Mouse (Mus musculus) brain, embryonic 18.5 days (tissue): ENCODE measurements around the gene Zdhhc7.

ENCODE experiments used
- DNase-seq: peaks from one replicate; pipeline ENCODE4 v3.0.0-alpha.2; 2012; ENCODE audit warnings: low read depth, low spot score

Gene Zdhhc7

DNA sequence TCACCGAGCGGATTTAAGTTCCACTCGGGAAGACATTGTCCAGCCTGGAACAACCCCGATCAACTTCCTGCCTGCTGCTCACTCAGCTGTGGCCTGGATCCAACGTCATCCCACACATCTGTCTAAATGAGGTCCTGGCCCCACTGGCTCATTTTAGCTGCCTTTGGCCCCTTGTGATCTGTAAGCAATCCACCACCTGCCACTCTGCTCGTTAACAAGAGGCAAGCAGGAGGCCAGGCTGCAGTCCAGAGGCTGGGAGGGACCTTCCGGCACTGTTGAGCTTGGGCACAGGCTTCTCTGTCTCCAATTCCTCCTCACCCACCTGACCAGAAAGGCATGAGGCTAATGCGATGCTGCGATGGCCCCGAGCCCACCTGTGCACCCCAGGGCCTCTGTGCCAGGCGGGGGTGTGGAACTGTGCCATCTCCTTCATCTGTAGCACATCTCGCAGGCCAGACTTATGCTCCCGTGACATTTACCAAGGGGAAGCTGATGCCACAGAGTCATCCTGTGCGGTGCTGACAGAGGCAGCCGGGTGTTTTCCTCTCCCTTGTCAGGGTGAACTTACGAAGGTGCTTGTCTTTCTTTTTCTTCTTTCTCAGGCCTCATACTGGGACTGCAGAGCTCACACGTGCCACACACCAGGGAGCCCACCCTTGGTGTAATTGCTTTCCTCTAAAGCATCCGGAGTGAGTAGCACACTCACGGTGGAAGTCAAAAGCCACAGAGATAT, 33.2 kb downstream of the Zdhhc7 start:
- DNase-seq: no peak

DNA sequence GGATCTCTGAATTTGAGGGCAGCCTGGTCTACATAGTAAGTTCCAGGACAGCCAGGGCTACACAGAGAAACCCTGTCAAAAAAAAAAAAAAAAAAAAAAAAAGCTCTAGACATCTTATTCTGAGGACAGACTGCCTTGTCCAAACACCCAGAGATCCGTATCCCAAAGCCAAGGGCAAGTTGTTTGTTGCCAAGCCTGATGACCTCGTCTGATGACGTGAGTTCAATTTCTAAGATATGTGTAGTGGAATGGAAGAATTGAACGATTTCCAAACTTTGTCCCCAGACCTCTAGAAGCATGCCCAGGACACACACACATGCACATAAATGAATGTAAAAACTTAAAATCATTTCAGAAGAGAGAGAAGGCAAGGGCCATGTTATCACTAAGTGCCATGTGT, 35.1 kb downstream of the Zdhhc7 start:
- DNase-seq: no peak

DNA sequence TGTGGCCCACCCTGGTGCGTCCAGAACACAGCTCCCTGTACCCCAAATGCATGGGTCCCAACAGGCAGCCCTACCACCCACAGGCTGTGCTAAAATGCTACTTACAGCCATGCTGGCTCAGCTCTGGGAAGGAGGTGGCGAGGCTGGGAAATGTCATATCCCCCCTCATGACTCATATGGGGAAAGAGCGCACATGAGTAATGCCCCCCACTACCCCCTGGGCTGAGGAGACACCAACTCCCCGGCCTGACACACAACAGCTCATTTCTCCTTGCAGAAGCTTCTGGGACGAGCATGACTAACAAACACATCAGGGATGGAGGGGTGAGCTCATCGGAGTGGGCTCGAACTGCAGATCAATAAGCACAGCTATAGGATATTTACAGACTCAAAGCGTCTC, 35.7 kb downstream of the Zdhhc7 start:
- no peak for DNase-seq

DNA sequence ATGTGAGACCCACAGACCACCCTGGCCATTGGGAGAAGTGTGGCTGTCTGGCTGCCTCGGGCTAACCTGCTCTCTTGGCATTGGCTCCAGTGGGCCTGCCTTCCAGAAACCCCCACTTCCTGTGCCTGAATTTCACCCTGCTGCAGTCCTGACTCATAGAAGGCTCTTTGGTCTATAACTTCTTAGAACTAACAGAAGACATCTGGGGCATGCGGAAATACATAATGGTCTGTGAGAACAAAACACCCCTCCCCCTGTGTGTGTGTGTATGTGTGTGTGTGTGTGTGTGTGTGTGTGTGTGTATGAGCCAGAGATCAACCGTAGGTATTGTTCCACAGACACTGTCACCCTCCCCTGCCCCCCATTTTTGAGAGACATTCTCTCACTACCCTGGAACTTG, 38.0 kb downstream of the Zdhhc7 start:
- DNase-seq: no peak

DNA sequence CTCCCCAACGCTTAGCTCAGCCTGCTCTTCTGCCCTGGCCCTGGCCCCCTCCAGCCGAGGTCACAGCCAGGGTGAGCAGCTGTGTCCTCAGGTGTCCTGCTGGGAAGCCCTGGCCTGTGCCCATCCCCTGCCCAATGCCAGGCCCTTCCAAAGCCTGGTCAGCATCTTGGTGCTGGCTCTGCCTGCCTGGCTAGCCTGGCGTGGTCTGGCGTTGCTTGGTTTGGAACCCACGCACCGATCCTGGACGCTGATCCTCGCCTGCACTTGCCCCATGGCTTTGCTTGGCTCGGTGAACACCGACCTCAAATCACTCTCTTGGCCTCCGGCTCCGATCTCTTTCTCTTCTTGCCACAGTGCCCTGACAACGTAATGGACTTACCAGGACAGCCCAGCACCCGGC, 38.5 kb downstream of the Zdhhc7 start:
- no peak for DNase-seq

DNA sequence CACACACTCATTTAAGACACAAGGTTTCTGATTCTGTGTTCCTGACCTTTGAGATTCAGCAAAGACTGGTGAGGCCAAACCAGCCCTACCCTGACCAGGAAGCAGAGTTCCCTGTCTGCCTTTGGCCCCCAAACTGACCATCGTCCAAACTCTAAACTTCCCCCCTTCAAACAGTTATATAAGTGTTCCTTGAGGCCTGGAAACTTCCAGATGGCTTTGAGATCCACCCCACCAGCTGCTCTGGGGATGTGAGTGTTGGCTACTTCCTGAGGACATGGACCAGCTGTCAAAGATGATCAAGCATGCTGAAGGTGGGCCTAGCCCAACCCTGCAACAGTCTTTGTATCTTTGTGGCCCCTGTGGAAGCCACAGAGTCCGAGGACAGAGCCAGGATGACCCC, 44.2 kb downstream of the Zdhhc7 start:
- no peak for DNase-seq

DNA sequence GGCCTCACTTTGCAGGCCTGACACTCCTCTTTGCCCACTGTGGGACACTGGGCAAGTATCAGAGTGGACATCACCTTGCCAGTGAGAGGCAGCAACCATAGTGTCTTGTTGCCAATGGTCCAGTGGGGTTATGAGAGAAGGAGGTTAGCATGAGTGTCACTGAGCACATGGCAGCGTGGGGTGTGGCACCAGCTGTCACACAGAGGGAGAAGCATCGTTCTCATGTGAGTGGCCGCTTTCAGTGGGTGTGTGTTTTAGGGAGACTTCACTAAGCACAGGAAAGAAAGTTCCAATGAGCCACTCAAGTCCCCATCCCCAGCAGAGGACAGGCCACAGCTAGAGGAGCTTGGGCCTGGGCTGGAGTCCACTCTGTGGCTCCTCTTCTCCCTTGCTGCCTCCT, 46.4 kb downstream of the Zdhhc7 start:
- no peak for DNase-seq

DNA sequence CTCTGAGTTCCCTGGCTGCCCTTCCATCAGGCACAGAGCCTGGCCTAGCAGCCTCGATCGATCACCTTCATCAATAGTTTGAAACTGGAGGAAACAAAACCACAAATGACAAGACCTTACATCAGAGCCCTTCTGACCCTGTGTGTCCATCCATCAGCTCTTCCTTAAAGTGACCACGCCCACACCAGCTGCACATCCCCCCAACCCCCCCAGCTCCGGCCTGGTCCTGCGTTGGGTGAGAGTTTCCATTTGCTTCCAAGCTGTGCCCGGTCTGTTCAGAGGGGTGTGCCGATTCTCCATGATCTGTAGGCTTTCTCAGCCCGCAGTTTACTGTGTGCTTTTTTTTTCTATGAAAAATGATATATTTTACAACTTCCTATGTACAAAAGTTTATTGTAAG, 49.0 kb downstream of the Zdhhc7 start:
- no peak for DNase-seq

DNA sequence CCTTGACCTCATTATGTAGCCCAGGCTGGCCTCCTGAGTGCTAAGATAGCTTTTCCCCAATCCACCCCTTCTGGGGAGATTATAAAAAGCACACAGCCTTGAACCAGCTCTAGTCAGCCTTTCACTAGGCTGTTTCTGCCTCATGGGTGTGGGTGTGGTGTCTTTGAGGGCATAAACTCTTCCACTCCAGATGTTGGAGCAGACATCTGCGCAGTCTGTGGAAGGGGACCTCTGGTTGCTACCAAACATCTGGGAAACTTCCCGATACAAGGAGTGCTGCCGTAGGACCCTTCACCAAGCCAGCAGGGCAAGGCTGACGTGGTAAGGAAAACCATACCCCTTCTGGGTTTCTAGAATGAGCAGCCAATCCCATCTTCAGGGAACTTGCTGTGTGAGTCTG, 49.4 kb downstream of the Zdhhc7 start:
- no peak for DNase-seq

DNA sequence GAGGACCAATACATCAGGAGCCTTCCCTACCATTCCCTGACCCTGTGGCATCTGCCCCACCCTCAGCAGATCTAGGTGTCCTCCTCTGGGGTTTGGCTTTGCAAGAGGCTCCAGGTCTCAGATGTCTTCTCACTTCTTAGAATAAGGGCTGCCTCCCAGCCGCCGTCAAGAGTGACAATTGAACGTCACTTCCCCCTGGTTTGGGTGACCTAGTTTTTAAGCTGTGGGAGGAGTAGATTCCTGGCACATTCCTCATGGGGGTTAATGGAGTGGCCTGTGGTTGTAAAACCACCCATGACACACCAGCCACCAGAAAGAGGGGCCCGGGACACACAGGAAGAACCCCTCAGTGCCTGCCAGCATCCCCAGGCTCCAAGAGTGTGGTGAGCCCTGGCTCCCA, 50.3 kb downstream of the Zdhhc7 start:
- no peak for DNase-seq

DNA sequence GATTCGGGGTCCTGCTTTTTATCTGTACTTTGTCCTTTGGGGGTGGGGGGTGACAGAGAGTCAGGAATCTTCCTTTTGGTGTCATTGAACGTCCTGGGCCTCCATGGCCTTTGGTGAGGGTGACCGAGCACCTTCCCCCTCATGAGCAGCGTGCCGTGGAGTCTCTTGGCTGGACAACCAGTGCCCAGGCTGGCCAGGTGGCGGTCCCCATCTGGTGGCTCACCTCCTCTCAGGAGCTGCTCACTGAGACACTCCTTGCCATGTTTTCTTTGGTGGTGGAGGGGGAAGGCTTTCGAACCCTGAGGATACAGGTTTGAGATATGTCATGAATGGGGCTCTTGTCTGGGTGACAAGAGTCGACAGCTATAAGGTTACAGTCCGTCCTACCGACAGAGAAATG, 50.9 kb downstream of the Zdhhc7 start:
- no peak for DNase-seq

DNA sequence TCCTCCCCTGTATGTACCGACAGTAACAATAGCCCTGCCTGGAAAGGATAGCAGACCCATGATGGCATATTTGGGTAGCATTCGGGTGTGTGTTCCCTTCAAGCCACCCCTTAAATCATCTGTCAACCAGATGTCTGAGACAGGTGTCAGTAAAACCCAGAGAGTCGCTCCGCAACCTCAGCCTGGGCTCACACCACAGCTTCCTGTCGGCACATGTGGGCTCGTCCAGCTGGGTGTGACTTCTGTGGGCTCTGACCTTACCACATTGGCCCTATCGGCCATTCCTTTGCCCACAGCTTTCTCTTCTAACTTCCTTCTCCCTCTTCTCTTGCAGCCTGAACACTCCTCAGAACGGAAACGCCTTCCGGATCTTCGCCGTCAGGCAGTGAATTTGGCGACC, 51.3 kb downstream of the Zdhhc7 start:
- DNase-seq: no peak

DNA sequence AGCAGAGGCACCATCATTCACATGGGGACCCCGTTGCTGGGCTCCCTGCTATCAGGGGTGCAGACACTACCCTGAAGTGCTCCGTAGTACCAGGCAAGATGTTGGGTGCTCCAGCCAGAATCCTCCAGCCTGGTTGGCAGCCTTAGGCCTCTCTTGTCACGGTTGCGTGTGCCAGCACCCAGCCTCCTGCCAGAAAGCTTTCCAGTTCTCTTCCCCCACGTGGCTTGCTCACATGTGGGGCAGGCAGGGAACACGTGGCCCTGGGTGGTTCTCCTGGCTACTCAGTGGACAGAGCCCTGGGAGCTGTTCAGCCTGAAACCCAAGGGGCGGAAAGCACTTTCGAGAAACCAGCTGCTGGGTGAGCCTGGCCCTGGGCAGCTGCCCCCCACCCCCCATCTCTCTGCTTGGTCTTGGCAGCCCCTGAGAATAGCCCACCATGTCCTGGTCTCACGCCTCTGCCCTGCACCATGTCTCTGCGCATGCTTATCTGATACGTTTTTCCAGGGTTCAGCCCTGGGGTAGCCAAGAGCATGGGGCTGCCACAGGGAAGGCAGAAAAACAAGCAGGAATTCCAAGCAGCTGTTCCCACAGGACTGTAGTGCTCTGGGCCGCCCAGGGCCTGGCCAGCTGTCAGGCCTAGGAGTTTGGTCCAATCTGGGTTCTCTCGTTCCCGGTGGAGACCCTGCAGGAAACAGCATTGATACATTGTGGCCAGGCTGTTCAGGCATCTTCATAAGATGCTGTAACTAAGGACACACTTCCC, 54.8 kb downstream of the Zdhhc7 start:
- DNase-seq: peak; percentile 42

DNA sequence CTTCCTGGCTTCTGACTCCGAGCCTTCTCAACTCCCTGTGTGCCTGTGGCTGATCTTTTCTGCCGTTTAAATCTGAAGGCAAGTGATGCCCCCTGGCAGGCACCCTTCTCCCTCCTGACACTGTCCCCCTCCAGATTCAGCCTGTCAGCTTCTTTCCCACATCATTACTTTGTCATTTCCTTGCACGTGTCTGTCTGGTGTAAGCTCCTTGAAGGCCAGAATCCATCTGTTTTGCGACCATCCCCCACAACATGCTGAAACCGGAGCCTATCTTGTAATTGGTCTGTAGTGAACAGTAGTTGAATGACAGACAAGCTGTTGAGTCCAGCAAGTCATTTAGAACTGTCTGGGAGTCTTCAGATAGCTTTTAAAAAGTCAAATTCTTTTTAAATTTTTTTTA, 55.8 kb downstream of the Zdhhc7 start:
- no peak for DNase-seq

DNA sequence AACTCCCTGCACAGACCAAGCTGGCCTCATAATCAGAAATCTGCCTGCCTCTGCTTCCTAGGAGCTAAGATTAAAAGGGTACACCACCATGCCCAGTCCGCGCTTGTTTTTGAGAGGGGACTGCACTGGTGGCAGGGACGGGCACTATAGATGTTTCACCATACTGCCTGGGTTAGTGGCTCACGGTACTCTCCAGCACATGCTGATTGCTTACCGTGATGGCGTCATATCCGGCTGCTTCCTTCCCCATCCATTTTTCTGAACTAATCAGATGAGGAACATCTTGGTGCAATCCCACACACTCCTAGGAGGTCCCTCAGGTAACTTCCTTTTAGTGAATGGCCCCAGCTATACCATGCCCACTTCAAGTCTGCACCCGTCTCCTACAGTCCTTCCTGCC, 56.4 kb downstream of the Zdhhc7 start:
- no peak for DNase-seq

DNA sequence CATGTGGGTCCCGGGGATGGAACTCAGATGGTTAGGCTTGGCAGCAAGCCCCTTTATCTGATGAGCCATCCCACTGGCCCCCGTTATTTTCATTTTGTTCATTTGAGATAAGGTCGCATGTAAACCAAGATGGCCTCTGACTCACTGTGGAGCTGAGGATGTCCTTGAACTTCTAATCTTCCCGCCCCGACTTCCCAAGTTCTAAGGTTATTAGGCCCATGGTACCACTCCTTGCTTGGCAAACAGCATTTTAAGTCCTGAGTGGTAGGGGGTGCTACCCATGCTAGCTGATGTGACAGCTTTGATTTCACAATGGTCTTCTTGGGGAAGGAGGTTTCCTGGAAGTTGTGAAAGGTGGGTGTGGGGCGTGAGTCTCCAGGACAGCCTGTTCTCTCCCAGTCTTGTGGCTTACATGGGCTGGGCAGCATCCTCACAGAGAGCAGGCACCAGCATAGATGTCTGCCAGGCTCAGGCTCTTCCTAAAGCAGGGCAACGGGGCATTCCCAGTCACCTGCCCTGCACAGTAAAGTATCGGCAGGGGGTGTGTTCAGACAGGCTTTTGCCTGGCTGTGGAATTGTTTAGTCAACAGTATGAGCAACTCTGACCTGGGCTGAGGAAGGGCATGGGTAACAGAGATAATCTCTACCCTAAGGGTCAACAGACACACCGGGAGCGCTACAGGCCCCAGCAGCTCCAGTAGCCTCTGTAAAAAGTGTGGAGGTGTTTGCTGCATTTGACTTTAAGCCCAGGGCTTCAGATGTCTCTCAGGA, 58.6 kb downstream of the Zdhhc7 start:
- no peak for DNase-seq

DNA sequence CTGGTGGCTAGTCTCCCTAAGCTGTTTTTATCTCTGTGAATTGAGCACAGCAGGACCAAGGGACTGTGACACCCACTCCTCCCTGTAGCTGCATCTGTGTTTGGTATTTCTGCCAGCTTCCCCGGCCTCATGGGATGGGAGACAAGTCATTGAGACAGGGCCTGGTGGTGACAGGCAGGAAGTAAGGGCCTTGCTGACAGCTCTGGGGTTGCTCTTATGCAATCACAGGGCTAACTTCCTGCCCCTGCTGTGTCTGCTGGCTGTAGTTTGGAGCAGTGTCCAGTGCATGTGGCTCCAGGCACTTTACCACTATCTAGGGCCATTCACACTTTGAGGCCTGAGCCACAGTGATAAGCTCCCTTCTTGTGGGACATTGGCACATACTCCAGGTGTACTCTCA, 60.4 kb downstream of the Zdhhc7 start:
- DNase-seq: no peak

DNA sequence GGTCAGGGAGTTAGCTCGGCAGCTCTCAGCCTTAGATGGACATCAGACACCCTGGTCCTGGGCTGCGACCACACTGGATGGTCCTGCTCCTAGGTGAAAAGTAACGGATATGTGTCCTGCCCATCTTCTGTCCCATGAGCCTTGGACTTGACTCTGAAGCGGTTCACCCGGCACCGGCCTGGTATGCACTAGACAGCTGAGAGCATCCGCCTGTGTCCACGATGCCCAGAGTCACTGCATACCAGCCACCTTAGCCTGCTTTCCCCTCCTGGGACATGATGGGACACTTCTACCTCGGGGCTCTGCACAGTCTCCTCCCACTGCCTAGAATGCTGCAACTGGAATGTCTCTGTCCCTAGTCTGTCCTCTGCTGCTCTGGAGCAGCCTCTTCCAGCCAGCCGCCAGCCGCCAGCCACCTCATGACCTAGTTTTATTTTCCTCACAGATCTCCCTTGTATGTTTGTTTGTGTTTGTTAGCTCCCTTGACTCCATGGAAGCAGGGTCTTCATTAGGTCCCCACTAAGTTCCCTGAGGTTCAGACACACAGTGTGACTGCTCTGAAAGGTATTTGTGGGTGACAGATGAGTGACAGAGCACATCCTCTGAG, 61.9 kb downstream of the Zdhhc7 start:
- no peak for DNase-seq

DNA sequence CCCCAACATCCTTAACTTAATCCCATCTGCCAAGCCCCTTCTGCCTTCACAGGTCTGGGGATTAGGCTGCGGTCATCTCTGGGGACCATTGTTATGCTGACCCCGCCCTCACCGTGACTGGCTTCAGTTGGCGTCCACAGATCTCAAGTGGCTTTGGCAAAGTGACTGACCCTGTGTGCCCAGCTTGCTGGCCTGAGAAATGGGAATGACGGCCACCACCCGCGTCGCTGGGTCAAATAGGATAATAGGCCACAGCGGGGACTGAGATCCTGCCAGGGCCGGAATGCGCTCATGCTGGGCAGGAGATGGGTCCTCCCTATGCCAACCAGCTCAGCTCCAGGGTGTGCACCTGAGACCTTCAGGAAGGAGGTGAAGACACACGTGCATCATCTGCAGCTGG, 62.5 kb downstream of the Zdhhc7 start:
- no peak for DNase-seq

DNA sequence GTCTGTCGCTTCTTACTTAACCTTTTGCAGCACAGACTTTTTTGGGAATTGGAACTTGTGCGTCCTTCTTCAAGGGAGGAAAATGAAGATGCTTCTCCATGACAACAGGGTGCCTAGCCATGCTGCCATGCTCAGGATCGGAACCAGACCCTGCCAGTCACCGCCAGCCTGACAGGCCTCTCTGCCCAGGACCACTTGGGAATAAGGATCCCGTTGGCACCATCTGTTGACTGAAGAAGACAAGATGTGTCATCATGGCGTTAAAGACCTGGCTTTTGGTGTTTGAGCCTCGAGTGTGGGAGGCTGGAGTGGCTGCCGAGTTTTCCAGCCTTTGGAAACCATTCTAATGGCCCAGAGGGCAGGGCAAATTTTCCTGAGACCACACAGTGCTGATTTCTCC, 63.7 kb downstream of the Zdhhc7 start:
- no peak for DNase-seq

DNA sequence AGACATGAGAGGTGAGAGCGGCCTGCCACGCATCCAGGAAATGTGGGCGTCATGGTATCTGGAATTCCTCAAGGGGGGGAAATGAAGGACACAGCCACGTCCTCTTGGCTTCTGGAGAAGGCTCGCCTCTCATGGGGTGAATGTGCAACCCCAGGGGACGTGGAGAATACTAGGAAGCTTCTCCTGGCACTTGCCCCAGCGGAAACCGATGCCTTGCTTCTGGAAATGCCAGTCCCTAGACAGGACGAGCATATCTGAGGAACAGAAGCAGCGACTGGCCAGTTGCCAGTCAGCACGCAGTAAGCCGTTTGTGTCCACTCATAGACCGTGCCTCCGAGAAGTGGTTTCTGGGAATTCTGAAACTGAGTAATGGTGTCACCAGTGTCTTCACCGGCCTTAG, 64.1 kb downstream of the Zdhhc7 start:
- no peak for DNase-seq

DNA sequence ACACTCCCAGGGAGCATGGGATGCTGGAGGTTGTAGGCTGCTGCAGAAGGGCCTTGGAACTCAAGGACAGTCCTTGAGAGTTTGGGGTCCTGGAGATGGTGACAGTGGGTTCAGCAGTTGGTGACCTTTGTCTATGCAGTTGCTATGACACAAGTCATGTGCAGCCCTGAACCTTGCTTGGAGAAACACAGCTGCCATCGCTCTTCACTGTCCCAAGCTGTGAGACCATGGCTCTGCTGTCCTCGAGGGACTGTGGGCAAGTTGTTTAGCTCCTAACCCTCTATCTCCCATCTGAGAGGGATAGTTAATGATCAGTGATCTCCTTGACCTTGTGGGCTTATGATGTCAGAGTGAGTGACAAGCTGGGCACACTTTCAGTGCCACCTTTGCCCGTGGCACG, 64.7 kb downstream of the Zdhhc7 start:
- no peak for DNase-seq
